Mouse (Mus musculus) ES-E14 (cell line): ENCODE data around the gene Grb7. TPM values are rescaled to one million over a fixed set of nuclear protein-coding genes. Genes with fewer than 3 reads are reported as not detected.
A peak's percentile ranks its signal among the peaks of the same experiment; 100 is the strongest.

Experiments
- DNase-seq: peaks from one replicate; pipeline ENCODE4 v3.0.0-alpha.2; 2013; ENCODE audit warnings: low read depth, low spot score
- H3K27ac ChIP-seq: 2 replicates; pipeline ENCODE4 v1.5.1; 2012; ENCODE audit warnings: low read depth, mild to moderate bottlenecking, low read length, moderate library complexity, mixed read lengths; ENCODE audit not compliant: poor library complexity, insufficient read depth, severe bottlenecking
- H3K36me3 ChIP-seq: 2 replicates; pipeline ENCODE4 v1.6.1; 2012; ENCODE audit warnings: mild to moderate bottlenecking, low read length, moderate library complexity, mixed read lengths; ENCODE audit not compliant: control insufficient read depth, poor library complexity, insufficient read depth, severe bottlenecking
- H3K4me1 ChIP-seq, 2 experiments: fragments of 150-350 bp in 1 of 2; sonication (generic) in 1 of 2; 2 replicates each; pipeline ENCODE4 v1.6.1; 2012; ENCODE audit warnings: low read length in 2 of 2, mild to moderate bottlenecking in 1 of 2, mixed read lengths in 1 of 2; ENCODE audit not compliant: control insufficient read depth in 2 of 2, insufficient read depth in 2 of 2, poor library complexity in 1 of 2
- H3K4me3 ChIP-seq, 2 experiments: fragments of 150-350 bp in 1 of 2; sonication (generic) in 1 of 2; 2 replicates each; pipeline ENCODE4 v1.5.1; 2012; ENCODE audit warnings: low read length in 2 of 2, low read depth in 1 of 2, mild to moderate bottlenecking in 1 of 2, mixed read lengths in 1 of 2; ENCODE audit not compliant: insufficient read depth in 1 of 2, poor library complexity in 1 of 2, severe bottlenecking in 1 of 2
- H3K9ac ChIP-seq: 2 replicates; pipeline ENCODE4 v1.6.1; 2012; ENCODE audit warnings: low read depth, mild to moderate bottlenecking, low read length, mixed read lengths; ENCODE audit not compliant: poor library complexity, insufficient read depth, severe bottlenecking
- H3K9me3 ChIP-seq: fragments of 150-350 bp; sonication (generic); 2 replicates; pipeline ENCODE4 v1.6.1; 2012; ENCODE audit warnings: low read depth, mild to moderate bottlenecking, low read length; ENCODE audit not compliant: control insufficient read depth, insufficient read depth
- CHD2 ChIP-seq: IDR thresholded peaks from 2 replicates; pipeline ENCODE4 v1.6.1; 2014; ENCODE audit warnings: mild to moderate bottlenecking, low read depth, low read length, inconsistent platforms
- HCFC1 ChIP-seq: IDR thresholded peaks from 2 replicates; pipeline ENCODE4 v1.6.1; 2012; ENCODE audit warnings: low read length, inconsistent platforms, borderline replicate concordance; ENCODE audit not compliant: insufficient read depth
- MAFK ChIP-seq: IDR thresholded peaks from 2 replicates; pipeline ENCODE4 v1.6.1; 2014; ENCODE audit warnings: mild to moderate bottlenecking, low read depth, low read length, inconsistent platforms; ENCODE audit not compliant: insufficient read depth
- ZC3H11A ChIP-seq: IDR thresholded peaks from 2 replicates; pipeline ENCODE4 v1.6.1; 2012; ENCODE audit warnings: low read depth, mild to moderate bottlenecking, inconsistent platforms, low read length, borderline replicate concordance
- ZNF384 ChIP-seq: IDR thresholded peaks from 2 replicates; pipeline ENCODE4 v1.6.1; 2012; ENCODE audit warnings: low read depth, low read length, inconsistent platforms
- in situ Hi-C, 2 experiments: fragments of 600-800 bp; cut with MboI; formaldehyde crosslinking; loops; one replicate each; pipeline ENCODE4 v1.15.1; 2025; ENCODE audit warnings: low sequenced_read_pairs in 2 of 2, inconsistent platforms in 1 of 2; ENCODE audit not compliant: unreplicated experiment in 2 of 2
- total RNA-seq: library from RNA; depleted of rRNA; stranded (reverse); fragments of 300-350 nt; gene quantifications from 2 replicates; pipeline ENCODE4 v1.2.3, GENCODE M21; 2012

Grb7 gene
- total RNA-seq, 1 experiment: 12.1 TPM

- DNase-seq: no peak
- H3K9ac ChIP-seq: no peak overlapping the region
- in situ Hi-C loops: no loop called here
- no peak overlapping the region for H3K27ac ChIP-seq
- peaks cover 9 to 31% of the 10 kb centered on the region in 2 experiments for H3K4me1 ChIP-seq
- TF ChIP-seq MAFK (no peak), HCFC1 (no peak), CHD2 (no peak), ZC3H11A (no peak), ZNF384 (no peak)
- H3K4me3 ChIP-seq: peak overlapping the region; percentile 22 to 39; a peak in 2 of 4 replicates
- H3K9me3 ChIP-seq: no peaks in the 10 kb centered on the region
- peaks cover 51% of the 10 kb centered on the region for H3K36me3 ChIP-seq
These were observed 4.0 kb downstream of the Grb7 start for GRCm38 (mm10) chr11:98449921-98450771.

- DNase-seq: no peak
- in situ Hi-C loops: no loop called here
- Histone ChIP-seq H3K27ac (no peak overlapping the region), H3K4me3 (no peak overlapping the region), H3K9ac (no peak overlapping the region), H3K4me1 (peaks cover 3 to 20% of the 10 kb centered on the region in 2 experiments; a peak in 3 of 4 replicates), H3K36me3 (peaks cover 52% of the 10 kb centered on the region), H3K9me3 (no peaks in the 10 kb centered on the region)
- TF ChIP-seq MAFK: no peak
- TF ChIP-seq CHD2: no peak
- no peak for TF ChIP-seq HCFC1
- 0 out of 2 replicates have a peak, but pooled peaks have one; percentile 14 for TF ChIP-seq ZNF384
- no peak for TF ChIP-seq ZC3H11A
These were observed 9.3 kb downstream of the Grb7 start for GRCm38 (mm10) chr11:98455484-98455883.

GRCm38 (mm10) chr11:98456545-98456944, 10.4 kb downstream of the Grb7 start:
- Histone ChIP-seq H3K27ac (no peak overlapping the region), H3K9ac (no peak overlapping the region), H3K4me1 (peaks cover 3 to 18% of the 10 kb centered on the region in 2 experiments; a peak in 3 of 4 replicates), H3K36me3 (peaks cover 42% of the 10 kb centered on the region), H3K9me3 (no peaks in the 10 kb centered on the region), H3K4me3 (no peak overlapping the region)
- no peak for DNase-seq
- in situ Hi-C loops: no loop called here
- TF ChIP-seq ZNF384 (no peak), ZC3H11A (no peak), HCFC1 (no peak), CHD2 (no peak), MAFK (no peak)

- Histone ChIP-seq H3K9ac (peak overlapping the region; percentile 72), H3K4me1 (peaks cover 3 to 22% of the 10 kb centered on the region in 2 experiments; a peak in 3 of 4 replicates), H3K27ac (no peak overlapping the region), H3K36me3 (peaks cover 38% of the 10 kb centered on the region), H3K4me3 (peak overlapping the region; percentile 62 to 77), H3K9me3 (no peaks in the 10 kb centered on the region)
- in situ Hi-C loops: no loop called here
- TF ChIP-seq HCFC1: no peak
- no peak for TF ChIP-seq MAFK
- TF ChIP-seq CHD2: no peak
- TF ChIP-seq ZC3H11A: no peak
- TF ChIP-seq ZNF384: no peak
- DNase-seq: no peak
These were observed 10.8 kb downstream of the Grb7 start for GRCm38 (mm10) chr11:98456945-98457344.
